Mouse (Mus musculus) retina, adult 2 months (tissue): ENCODE measurements around the gene Gm10974.
A peak's percentile ranks its signal among the peaks of the same experiment; 100 is the strongest.

Experiments used
- DNase-seq: peaks from one replicate; pipeline ENCODE4 v3.0.0-alpha.2; 2012; ENCODE audit warnings: low read depth, low spot score

The Gm10974 gene

GRCm38 (mm10) chr7:66358461-66358860 lies 7.2 kb upstream of the Gm10974 start:
- DNase-seq = no peak

GRCm38 (mm10) chr7:66359044-66359443 lies 6.7 kb upstream of the Gm10974 start:
- DNase-seq = no peak

GRCm38 (mm10) chr7:66364491-66364890 lies 1.2 kb upstream of the Gm10974 start:
- DNase-seq = no peak

GRCm38 (mm10) chr7:66365411-66365810 lies 294 bp upstream of the Gm10974 start:
- DNase-seq = no peak

GRCm38 (mm10) chr7:66369071-66369933 lies 3.6 kb downstream of the Gm10974 start:
- no peak for DNase-seq

- no peak for DNase-seq
Measured at GRCm38 (mm10) chr7:66369934-66370445, 4.3 kb downstream of the Gm10974 start.

- no peak for DNase-seq
Measured at GRCm38 (mm10) chr7:66370970-66371369, 5.3 kb downstream of the Gm10974 start.

- DNase-seq = no peak
Measured at GRCm38 (mm10) chr7:66373391-66373790, 7.7 kb downstream of the Gm10974 start.

GRCm38 (mm10) chr7:66375736-66376135 lies 10.0 kb downstream of the Gm10974 start:
- no peak for DNase-seq

GRCm38 (mm10) chr7:66376560-66376959 lies 10.9 kb downstream of the Gm10974 start:
- DNase-seq = no peak

- no peak for DNase-seq
Measured at GRCm38 (mm10) chr7:66384213-66384612, 18.5 kb downstream of the Gm10974 start.

GRCm38 (mm10) chr7:66384891-66385290 lies 19.2 kb downstream of the Gm10974 start:
- DNase-seq = no peak

GRCm38 (mm10) chr7:66385826-66386225 lies 20.1 kb downstream of the Gm10974 start:
- DNase-seq = no peak

- DNase-seq = no peak
Measured at GRCm38 (mm10) chr7:66386411-66386810, 20.7 kb downstream of the Gm10974 start.

- no peak for DNase-seq
Measured at GRCm38 (mm10) chr7:66387419-66387812, 21.7 kb downstream of the Gm10974 start.

- DNase-seq = no peak
Measured at GRCm38 (mm10) chr7:66387813-66388521, 22.3 kb downstream of the Gm10974 start, which contains the start of gene Lrrk1. Gene Lrrk1, minus strand, starts transcription at chr7:66388350.

GRCm38 (mm10) chr7:66388621-66389532 lies 23.2 kb downstream of the Gm10974 start:
- peak; percentile 39 for DNase-seq

GRCm38 (mm10) chr7:66397288-66397687 lies 31.6 kb downstream of the Gm10974 start:
- DNase-seq = no peak

- no peak for DNase-seq
Measured at GRCm38 (mm10) chr7:66401605-66402004, 35.9 kb downstream of the Gm10974 start.

- DNase-seq = no peak
Measured at GRCm38 (mm10) chr7:66402876-66403275, 37.2 kb downstream of the Gm10974 start.

- DNase-seq = no peak
Measured at GRCm38 (mm10) chr7:66404141-66404540, 38.4 kb downstream of the Gm10974 start.
